Mouse (Mus musculus): ENCODE data around the gene Tbccd1. TPM values are rescaled to one million over a fixed set of nuclear protein-coding genes. Genes with fewer than 3 reads are reported as not detected.

The Tbccd1 gene
- 29.1 TPM for polyA plus RNA-seq (2017; shearing (Covaris generic))

GRCm38 (mm10) chr16:22857431-22858113 lies at the start of gene Tbccd1, which contains the start of gene Dnajb11:
TSS of gene Tbccd1 (minus strand) at chr16:22857669.
TSS of gene Dnajb11 (plus strand) at chr16:22857845.

GRCm38 (mm10) chr16:22890683-22891510 lies 33.4 kb upstream of the Tbccd1 start, which contains the start of gene Ahsg:
TSS of gene Ahsg (plus strand) at chr16:22891277.

GRCm38 (mm10) chr16:22811477-22811876 lies 46.0 kb downstream of the Tbccd1 start, which contains the start of gene Crygs:
TSS of gene Crygs (minus strand) at chr16:22811577.

Other genes starting within 250 kb of the Tbccd1 start
- gene Dgkg, start 200.4 kb downstream of the Tbccd1 start, polyA plus RNA-seq (2017; shearing (Covaris generic)) = 2.5 TPM
- not detected for gene Crygs, start 46.1 kb downstream of the Tbccd1 start, polyA plus RNA-seq (2017; shearing (Covaris generic))
- 111 TPM for gene Dnajb11, start 176 bp upstream of the Tbccd1 start, polyA plus RNA-seq (2017; shearing (Covaris generic))
- gene Ahsg, start 33.6 kb upstream of the Tbccd1 start, polyA plus RNA-seq (2017; shearing (Covaris generic)) = not detected
- not detected for gene Fetub, start 60.7 kb upstream of the Tbccd1 start, polyA plus RNA-seq (2017; shearing (Covaris generic))
- not detected for gene Hrg, start 93.4 kb upstream of the Tbccd1 start, polyA plus RNA-seq (2017; shearing (Covaris generic))
- gene Kng2, start 171.8 kb upstream of the Tbccd1 start, polyA plus RNA-seq (2017; shearing (Covaris generic)) = not detected
- gene Kng1, start 200.2 kb upstream of the Tbccd1 start, polyA plus RNA-seq (2017; shearing (Covaris generic)) = not detected
- gene Eif4a2, start 249.8 kb upstream of the Tbccd1 start, polyA plus RNA-seq (2017; shearing (Covaris generic)) = 294 TPM

Data from CD4-positive, CD25-positive, alpha-beta regulatory T cell, adult 9 weeks (primary cell).